Comparison of ENCODE assay signal across 8 mouse cellular contexts in genomic region chr10:7870571-7871315, GRCm38 (mm10). TPM values are rescaled to one million over a fixed set of nuclear protein-coding genes. Genes with fewer than 3 reads are reported as not detected.
DNase-seq lines count a peak whose midpoint lies in the region; ATAC-seq and TF ChIP-seq lines count a peak whose summit lies in the region.

No protein-coding gene starts in this region.

- H3K4me3 ChIP-seq in kidney, embryonic 16.5 days (ENCODE audit: low read length) = no peak overlapping the region
- H3K4me3 ChIP-seq in liver, postnatal 0 days (ENCODE audit: low read depth, low read length) = no peak overlapping the region

- TF ChIP-seq EP300 in liver, postnatal 0 days (IDR thresholded peaks at IDR 0.05; ENCODE audit: low read depth) = no peak

- H3K27me3 ChIP-seq in kidney, embryonic 16.5 days (ENCODE audit: insufficient read depth, low read length) = peaks cover 21% of the 10 kb centered on the region
- H3K27me3 ChIP-seq in liver, postnatal 0 days (ENCODE audit: insufficient read depth, low read length) = peaks cover 12% of the 10 kb centered on the region

- no peak for ATAC-seq in kidney, embryonic 16.5 days (ENCODE audit: low FRiP score, low TSS enrichment)
- no peak for ATAC-seq in liver, postnatal 0 days

- H3K27ac ChIP-seq in kidney, embryonic 16.5 days (ENCODE audit: low read length) = no peak overlapping the region
- H3K27ac ChIP-seq in liver, postnatal 0 days (ENCODE audit: low read depth) = no peak overlapping the region

- no peak overlapping the region for H3K9ac ChIP-seq in kidney, embryonic 16.5 days (replicated peaks; ENCODE audit: low read length)
- no peak overlapping the region for H3K9ac ChIP-seq in liver, postnatal 0 days (replicated peaks)

- no peaks in the 10 kb centered on the region for H3K9me3 ChIP-seq in kidney, embryonic 16.5 days (ENCODE audit: low read length)
- no peaks in the 10 kb centered on the region for H3K9me3 ChIP-seq in liver, postnatal 0 days (ENCODE audit: low read length)

- H3K4me1 ChIP-seq in kidney, embryonic 16.5 days (ENCODE audit: insufficient read depth, low read length) = peaks cover 10% of the 10 kb centered on the region; the same call in 1 of the 2 replicates
- no peaks in the 10 kb centered on the region for H3K4me1 ChIP-seq in liver, postnatal 0 days (ENCODE audit: insufficient read depth)

- no peak overlapping the region for H3K4me2 ChIP-seq in kidney, embryonic 16.5 days (replicated peaks; ENCODE audit: low read depth, low read length)
- no peak overlapping the region for H3K4me2 ChIP-seq in liver, postnatal 0 days (ENCODE audit: low read depth, low read length)

- no peaks in the 10 kb centered on the region for H3K36me3 ChIP-seq in kidney, embryonic 16.5 days (ENCODE audit: insufficient read depth, low read length)
- no peaks in the 10 kb centered on the region for H3K36me3 ChIP-seq in liver, postnatal 0 days (replicated peaks; ENCODE audit: insufficient read depth, low read length)

- 67% methylated on average over 11 of the region's 11 CpGs for WGBS in kidney, embryonic 16.5 days
- WGBS in liver, postnatal 0 days (ENCODE audit: insufficient replicate concordance) = 64% methylated on average over 11 of the region's 11 CpGs

- peak; percentile 60 for TF ChIP-seq CTCF in liver, postnatal 0 days (IDR thresholded peaks at IDR 0.05; ENCODE audit: low read depth)

- DNase-seq in kidney, postnatal 4 days = peak; percentile 41 to 57
- DNase-seq in MEL-GATA-1-ER (ENCODE audit: extremely low read depth, low read depth) = peak; percentile 37
- peak; percentile 61 for DNase-seq in embryo, embryonic 10.5 days (ENCODE audit: low spot score)
- peak; percentile 30 to 31 for DNase-seq in heart, postnatal 36 days
- DNase-seq in liver, postnatal 0 days = peak; percentile 54
- DNase-seq in thymus, postnatal 0 days (ENCODE audit: low spot score) = peak; percentile 63
- DNase-seq in ovary, postnatal 10 days (ENCODE audit: low spot score) = no peak

- intact Hi-C loops in heart, postnatal 36 days (cut with DNase I) = no loop called here

RNA-seq across cellular contexts. Expression of gene Zc3h12d, which starts 38.5 kb away (rescaled TPM):
- polyA plus RNA-seq in kidney, embryonic 16.5 days (2015; fragmentation: Nextera tagmentation; extraction: Ambion mirVana) = 0.16 and 0.17 TPM in 2 replicates
- under 1 TPM; 0.38 to 0.42 TPM for total RNA-seq in heart, postnatal 36 days (2021)
- 0.70 and 0.82 TPM in 2 replicates for polyA plus RNA-seq in liver, postnatal 0 days (2015; fragmentation: Nextera tagmentation; extraction: Ambion mirVana)
- polyA plus RNA-seq in thymus, postnatal 0 days (2015; fragmentation: Nextera tagmentation; extraction: Ambion mirVana) = 2.4 and 2.5 TPM in 2 replicates
